Mouse (Mus musculus): Measurements from ENCODE around the gene Rnf126. TPM values are rescaled to one million over a fixed set of nuclear protein-coding genes. Genes with fewer than 3 reads are reported as not detected.

Rnf126 gene
- polyA plus RNA-seq, 1 experiment from 2014 or later = 78.9 TPM

GRCm38 (mm10) chr10:79712499-79713126 lies 54.1 kb downstream of the Rnf126 start:
- DNase-seq (ENCODE audit: low spot score) = peak; percentile 71
- Histone ChIP-seq H3K9ac (ENCODE audit: low read depth, low read length) (no peak overlapping the region), H3K4me3 (ENCODE audit: low read depth, low read length) (no peak overlapping the region), H3K36me3 (ENCODE audit: control insufficient read depth, insufficient read depth, low read length) (peaks cover 41% of the 10 kb centered on the region), H3K4me2 (ENCODE audit: low read depth, low read length) (no peak overlapping the region), H3K9me3 (ENCODE audit: control insufficient read depth, low read length) (no peaks in the 10 kb centered on the region), H3K4me1 (ENCODE audit: control insufficient read depth, insufficient read depth, low read length) (peaks cover 6% of the 10 kb centered on the region; the same call in 1 of the 2 replicates), H3K27me3 (replicated peaks; ENCODE audit: control insufficient read depth, insufficient read depth, low read length) (peaks cover 31% of the 10 kb centered on the region), H3K27ac (replicated peaks; ENCODE audit: low read depth, low read length) (no peak overlapping the region)
- peak; percentile 17; the same call in 1 of the 2 replicates for ATAC-seq (ENCODE audit: low read depth)
- 10% methylated on average over 4 of the region's 6 CpGs for WGBS

GRCm38 (mm10) chr10:79712029-79712428 lies 54.7 kb downstream of the Rnf126 start:
- H3K9me3 ChIP-seq (ENCODE audit: control insufficient read depth, low read length) = no peaks in the 10 kb centered on the region
- H3K36me3 ChIP-seq (ENCODE audit: control insufficient read depth, insufficient read depth, low read length) = peaks cover 43% of the 10 kb centered on the region
- no peak overlapping the region for H3K4me3 ChIP-seq (ENCODE audit: low read depth, low read length)
- no peak overlapping the region for H3K27ac ChIP-seq (replicated peaks; ENCODE audit: low read depth, low read length)
- H3K27me3 ChIP-seq (replicated peaks; ENCODE audit: control insufficient read depth, insufficient read depth, low read length) = peaks cover 26% of the 10 kb centered on the region
- H3K4me1 ChIP-seq (ENCODE audit: control insufficient read depth, insufficient read depth, low read length) = peaks cover 2% of the 10 kb centered on the region; the same call in 1 of the 2 replicates
- WGBS = 80% methylated on average over 1 of the region's 1 CpGs
- DNase-seq (ENCODE audit: low spot score) = no peak
- H3K4me2 ChIP-seq (ENCODE audit: low read depth, low read length) = no peak overlapping the region
- 0 out of 2 replicates have a peak, but pooled peaks have one; percentile 5 for ATAC-seq (ENCODE audit: low read depth)
- H3K9ac ChIP-seq (ENCODE audit: low read depth, low read length) = no peak overlapping the region

- no peaks in the 10 kb centered on the region for H3K27me3 ChIP-seq (replicated peaks; ENCODE audit: control insufficient read depth, insufficient read depth, low read length)
- no peaks in the 10 kb centered on the region for H3K9me3 ChIP-seq (ENCODE audit: control insufficient read depth, low read length)
- H3K9ac ChIP-seq (ENCODE audit: low read depth, low read length) = no peak overlapping the region
- 81% methylated on average over 7 of the region's 7 CpGs for WGBS
- ATAC-seq (ENCODE audit: low read depth) (no peak), DNase-seq (ENCODE audit: low spot score) (no peak)
- peaks cover 48% of the 10 kb centered on the region for H3K36me3 ChIP-seq (ENCODE audit: control insufficient read depth, insufficient read depth, low read length)
- peaks cover 17% of the 10 kb centered on the region for H3K4me1 ChIP-seq (ENCODE audit: control insufficient read depth, insufficient read depth, low read length)
- no peak overlapping the region for H3K4me2 ChIP-seq (ENCODE audit: low read depth, low read length)
- H3K4me3 ChIP-seq (ENCODE audit: low read depth, low read length) = no peak overlapping the region
- H3K27ac ChIP-seq (replicated peaks; ENCODE audit: low read depth, low read length) = no peak overlapping the region
These were observed 57.4 kb downstream of the Rnf126 start for GRCm38 (mm10) chr10:79709307-79709706.

- WGBS = 87% methylated on average over 21 of the region's 21 CpGs
- Histone ChIP-seq H3K4me3 (ENCODE audit: low read depth, low read length) (no peak overlapping the region), H3K27me3 (replicated peaks; ENCODE audit: control insufficient read depth, insufficient read depth, low read length) (no peaks in the 10 kb centered on the region), H3K36me3 (ENCODE audit: control insufficient read depth, insufficient read depth, low read length) (peaks cover 48% of the 10 kb centered on the region), H3K4me2 (ENCODE audit: low read depth, low read length) (no peak overlapping the region), H3K27ac (replicated peaks; ENCODE audit: low read depth, low read length) (no peak overlapping the region), H3K9me3 (ENCODE audit: control insufficient read depth, low read length) (no peaks in the 10 kb centered on the region), H3K4me1 (ENCODE audit: control insufficient read depth, insufficient read depth, low read length) (peaks cover 20% of the 10 kb centered on the region), H3K9ac (ENCODE audit: low read depth, low read length) (no peak overlapping the region)
- DNase-seq (ENCODE audit: low spot score) = no peak
- no peak for ATAC-seq (ENCODE audit: low read depth)
These were observed 58.1 kb downstream of the Rnf126 start for GRCm38 (mm10) chr10:79708668-79709067.

Other genes with a start within 250 kb of the Rnf126 start
- gene Plpp2, start 233.2 kb downstream of the Rnf126 start, polyA plus RNA-seq (2014; fragmentation: Nextera tagmentation; extraction: Ambion mirVana) = 18.1 and 19.9 TPM in 2 replicates
- 44.6 and 50.9 TPM in 2 replicates for gene Mier2, start 211.8 kb downstream of the Rnf126 start, polyA plus RNA-seq (2014; fragmentation: Nextera tagmentation; extraction: Ambion mirVana)
- gene Theg, start 179.6 kb downstream of the Rnf126 start, polyA plus RNA-seq (2014; fragmentation: Nextera tagmentation; extraction: Ambion mirVana) = not detected in 2 replicates
- gene C2cd4c, start 152.9 kb downstream of the Rnf126 start, polyA plus RNA-seq (2014; fragmentation: Nextera tagmentation; extraction: Ambion mirVana) = 0.09 TPM in 1 of 2 replicates, not detected in the other
- 11.3 and 11.4 TPM in 2 replicates for gene Shc2, start 129.0 kb downstream of the Rnf126 start, polyA plus RNA-seq (2014; fragmentation: Nextera tagmentation; extraction: Ambion mirVana)
- not detected in 2 replicates for gene Odf3l2, start 121.2 kb downstream of the Rnf126 start, polyA plus RNA-seq (2014; fragmentation: Nextera tagmentation; extraction: Ambion mirVana)
- gene Madcam1, start 102.4 kb downstream of the Rnf126 start, polyA plus RNA-seq (2014; fragmentation: Nextera tagmentation; extraction: Ambion mirVana) = 8.5 and 11.6 TPM in 2 replicates
- gene Tpgs1, start 97.6 kb downstream of the Rnf126 start, polyA plus RNA-seq (2014; fragmentation: Nextera tagmentation; extraction: Ambion mirVana) = 58.7 and 65.3 TPM in 2 replicates
- 106 TPM in 2 replicates for gene Cdc34, start 84.8 kb downstream of the Rnf126 start, polyA plus RNA-seq (2014; fragmentation: Nextera tagmentation; extraction: Ambion mirVana)
- gene Gzmm, start 77.9 kb downstream of the Rnf126 start, polyA plus RNA-seq (2014; fragmentation: Nextera tagmentation; extraction: Ambion mirVana) = 0.31 and 0.51 TPM in 2 replicates
- 846 and 847 TPM in 2 replicates for gene Bsg, start 62.5 kb downstream of the Rnf126 start, polyA plus RNA-seq (2014; fragmentation: Nextera tagmentation; extraction: Ambion mirVana)
- 0.15 and 0.20 TPM in 2 replicates for gene Hcn2, start 50.3 kb downstream of the Rnf126 start, polyA plus RNA-seq (2014; fragmentation: Nextera tagmentation; extraction: Ambion mirVana)
- gene Polrmt, start 20.4 kb downstream of the Rnf126 start, polyA plus RNA-seq (2014; fragmentation: Nextera tagmentation; extraction: Ambion mirVana) = 32.5 and 33.6 TPM in 2 replicates
- 0.35 and 0.38 TPM in 2 replicates for gene Fgf22, start 11.9 kb downstream of the Rnf126 start, polyA plus RNA-seq (2014; fragmentation: Nextera tagmentation; extraction: Ambion mirVana)
- gene Fstl3, start 10.3 kb upstream of the Rnf126 start, polyA plus RNA-seq (2014; fragmentation: Nextera tagmentation; extraction: Ambion mirVana) = 8.3 and 10.7 TPM in 2 replicates
- gene Prss57, start 24.0 kb upstream of the Rnf126 start, polyA plus RNA-seq (2014; fragmentation: Nextera tagmentation; extraction: Ambion mirVana) = 0.16 TPM in 1 of 2 replicates, not detected in the other
- 62.5 and 75.4 TPM in 2 replicates for gene Palm, start 26.6 kb upstream of the Rnf126 start, polyA plus RNA-seq (2014; fragmentation: Nextera tagmentation; extraction: Ambion mirVana)
- gene Misp, start 54.0 kb upstream of the Rnf126 start, polyA plus RNA-seq (2014; fragmentation: Nextera tagmentation; extraction: Ambion mirVana) = 2.3 and 3.9 TPM in 2 replicates
- gene Ptbp1, start 87.5 kb upstream of the Rnf126 start, polyA plus RNA-seq (2014; fragmentation: Nextera tagmentation; extraction: Ambion mirVana) = 198 and 254 TPM in 2 replicates
- gene Prtn3, start 107.5 kb upstream of the Rnf126 start, polyA plus RNA-seq (2014; fragmentation: Nextera tagmentation; extraction: Ambion mirVana) = 4.1 and 6.7 TPM in 2 replicates
- 32.4 and 50.2 TPM in 2 replicates for gene Plppr3, start 107.7 kb upstream of the Rnf126 start, polyA plus RNA-seq (2014; fragmentation: Nextera tagmentation; extraction: Ambion mirVana)
- gene Elane, start 119.3 kb upstream of the Rnf126 start, polyA plus RNA-seq (2014; fragmentation: Nextera tagmentation; extraction: Ambion mirVana) = 0.64 and 2.0 TPM in 2 replicates
- 0.22 TPM in 1 of 2 replicates, not detected in the other for gene Cfd, start 123.9 kb upstream of the Rnf126 start, polyA plus RNA-seq (2014; fragmentation: Nextera tagmentation; extraction: Ambion mirVana)
- 33.7 and 40.2 TPM in 2 replicates for gene Med16, start 142.0 kb upstream of the Rnf126 start, polyA plus RNA-seq (2014; fragmentation: Nextera tagmentation; extraction: Ambion mirVana)
- 4.1 and 6.7 TPM in 2 replicates for gene Gm26602, start 143.9 kb upstream of the Rnf126 start, polyA plus RNA-seq (2014; fragmentation: Nextera tagmentation; extraction: Ambion mirVana)
- gene Kiss1r, start 150.0 kb upstream of the Rnf126 start, polyA plus RNA-seq (2014; fragmentation: Nextera tagmentation; extraction: Ambion mirVana) = 0.56 and 0.58 TPM in 2 replicates
- gene R3hdm4, start 154.3 kb upstream of the Rnf126 start, polyA plus RNA-seq (2014; fragmentation: Nextera tagmentation; extraction: Ambion mirVana) = 114 and 124 TPM in 2 replicates
- 3.1 and 3.5 TPM in 2 replicates for gene Arid3a, start 160.1 kb upstream of the Rnf126 start, polyA plus RNA-seq (2014; fragmentation: Nextera tagmentation; extraction: Ambion mirVana)
- 97.4 and 100 TPM in 2 replicates for gene Wdr18, start 193.2 kb upstream of the Rnf126 start, polyA plus RNA-seq (2014; fragmentation: Nextera tagmentation; extraction: Ambion mirVana)
- 0.37 and 0.56 TPM in 2 replicates for gene Grin3b, start 203.8 kb upstream of the Rnf126 start, polyA plus RNA-seq (2014; fragmentation: Nextera tagmentation; extraction: Ambion mirVana)
- gene Tmem259, start 217.4 kb upstream of the Rnf126 start, polyA plus RNA-seq (2014; fragmentation: Nextera tagmentation; extraction: Ambion mirVana) = 20.6 and 22.3 TPM in 2 replicates
- gene Cnn2, start 221.6 kb upstream of the Rnf126 start, polyA plus RNA-seq (2014; fragmentation: Nextera tagmentation; extraction: Ambion mirVana) = 293 and 304 TPM in 2 replicates
- 2.5 and 2.8 TPM in 2 replicates for gene Abca7, start 229.5 kb upstream of the Rnf126 start, polyA plus RNA-seq (2014; fragmentation: Nextera tagmentation; extraction: Ambion mirVana)
- gene Arhgap45, start 249.7 kb upstream of the Rnf126 start, polyA plus RNA-seq (2014; fragmentation: Nextera tagmentation; extraction: Ambion mirVana) = 4.4 and 6.4 TPM in 2 replicates